Mouse (Mus musculus) 3T3-L1 (cell line): ENCODE data around the gene March8.
A peak's percentile ranks its signal among the peaks of the same experiment; 100 is the strongest.

Experiments used
- DNase-seq: peaks from one replicate; pipeline ENCODE4 v3.0.0-alpha.2; 2015; ENCODE audit warnings: low read depth, low spot score

Gene March8

DNA sequence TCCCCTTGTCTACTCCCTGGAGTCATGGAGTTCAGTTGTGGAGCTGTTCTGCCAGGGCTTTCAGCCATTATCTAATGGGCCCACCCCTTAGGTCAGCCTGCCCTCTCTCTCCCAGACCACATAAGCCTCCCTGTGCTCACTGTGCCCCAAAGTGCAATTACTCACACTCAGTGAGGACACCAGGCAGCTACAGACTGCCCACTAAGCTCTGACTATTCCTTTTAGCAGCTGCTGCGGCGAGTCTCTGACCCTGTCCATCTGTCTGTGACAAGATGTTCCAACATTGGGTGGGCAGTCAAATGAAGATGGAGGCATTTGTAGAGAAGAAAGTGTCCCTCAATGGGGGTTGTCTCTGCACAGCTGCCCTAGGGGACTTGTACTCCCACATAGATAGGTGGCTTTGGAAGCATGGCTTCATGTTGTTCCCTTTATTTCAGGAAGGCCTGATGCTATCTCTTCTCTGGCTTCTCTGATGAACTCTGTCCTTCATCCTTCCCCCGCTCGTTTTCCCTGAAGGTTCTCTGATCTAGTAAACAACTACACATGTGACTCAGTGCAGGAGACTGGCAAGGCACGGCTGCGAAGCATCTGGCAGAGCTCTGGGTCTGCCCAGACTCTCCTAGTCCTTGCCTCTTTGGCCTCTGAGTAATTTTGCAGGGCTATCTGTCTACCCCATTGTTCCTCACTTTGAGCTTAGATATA is 70.3 kb downstream of the March8 start:
- peak; percentile 54 for DNase-seq

- DNase-seq, result no peak
Observed at GRCm38 (mm10) chr6:116410436-116410835, 72.6 kb downstream of the March8 start.

DNA sequence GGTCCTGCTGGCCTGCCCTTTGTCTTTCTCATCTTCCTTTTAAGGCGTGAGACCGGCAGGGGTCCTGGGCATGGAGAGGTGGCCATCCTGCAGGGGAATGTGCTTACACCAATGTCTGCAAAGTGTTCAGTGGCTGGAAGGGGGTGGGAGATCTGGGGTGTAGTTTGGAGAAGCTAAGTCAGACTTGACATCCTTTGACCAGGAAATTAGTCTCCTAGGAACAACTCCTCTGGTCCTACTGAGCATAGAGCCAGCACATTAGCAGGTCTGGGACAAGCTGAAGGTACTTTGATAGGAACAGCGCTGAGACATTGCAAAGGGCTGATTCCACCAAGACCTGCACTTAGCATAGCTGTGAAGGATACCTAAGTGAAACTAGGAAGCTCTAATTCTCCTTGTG is 73.9 kb downstream of the March8 start:
- no peak for DNase-seq

DNA sequence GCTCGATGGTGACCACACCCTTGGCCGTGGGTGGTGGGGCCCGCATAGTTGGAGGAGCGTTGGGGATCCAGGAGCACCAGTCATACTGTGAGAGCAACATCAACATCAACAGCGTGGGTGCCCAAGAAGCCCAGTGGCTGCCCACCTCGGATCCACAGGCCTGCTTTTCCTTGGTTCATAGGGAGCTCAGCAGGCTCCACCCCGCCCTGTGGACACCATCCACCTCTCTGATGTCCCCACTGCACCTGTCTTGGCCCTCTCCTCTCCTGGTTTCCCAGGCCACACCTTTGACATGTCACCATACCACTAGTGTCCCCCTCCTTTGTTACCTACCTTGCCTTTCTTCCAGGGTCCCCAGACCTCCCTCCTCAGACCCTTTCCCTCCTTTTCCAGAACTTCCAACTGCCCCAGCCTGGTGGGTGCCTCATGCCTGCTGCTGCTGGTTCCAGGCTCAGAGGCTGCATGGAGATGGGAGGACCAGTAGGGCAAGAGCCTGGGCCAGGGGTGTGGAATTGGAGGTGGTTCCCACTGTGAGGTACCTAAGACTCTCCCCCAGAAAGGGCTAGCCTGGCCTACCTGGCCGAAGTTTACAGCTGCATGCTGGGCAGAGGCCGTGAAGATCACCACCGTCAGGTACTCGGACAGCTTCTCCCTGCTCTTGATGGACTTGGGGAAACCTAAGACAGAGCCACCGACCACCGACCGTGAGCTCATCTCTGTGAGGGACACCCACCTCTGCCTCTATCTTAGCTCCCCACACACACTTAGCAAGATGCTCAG is 74.9 kb downstream of the March8 start:
- no peak for DNase-seq

GRCm38 (mm10) chr6:116415126-116415676 is 77.4 kb downstream of the March8 start:
- DNase-seq, result no peak

- DNase-seq, result no peak
Observed at GRCm38 (mm10) chr6:116416000-116416552, 78.3 kb downstream of the March8 start.

- DNase-seq, result peak; percentile 55
Observed at GRCm38 (mm10) chr6:116417518-116418315, 79.9 kb downstream of the March8 start.

- no peak for DNase-seq
Observed at GRCm38 (mm10) chr6:116418487-116418886, 80.7 kb downstream of the March8 start.

GRCm38 (mm10) chr6:116419699-116420098 is 81.9 kb downstream of the March8 start:
- DNase-seq, result no peak

- DNase-seq, result no peak
Observed at GRCm38 (mm10) chr6:116420271-116420670, 82.4 kb downstream of the March8 start.

DNA sequence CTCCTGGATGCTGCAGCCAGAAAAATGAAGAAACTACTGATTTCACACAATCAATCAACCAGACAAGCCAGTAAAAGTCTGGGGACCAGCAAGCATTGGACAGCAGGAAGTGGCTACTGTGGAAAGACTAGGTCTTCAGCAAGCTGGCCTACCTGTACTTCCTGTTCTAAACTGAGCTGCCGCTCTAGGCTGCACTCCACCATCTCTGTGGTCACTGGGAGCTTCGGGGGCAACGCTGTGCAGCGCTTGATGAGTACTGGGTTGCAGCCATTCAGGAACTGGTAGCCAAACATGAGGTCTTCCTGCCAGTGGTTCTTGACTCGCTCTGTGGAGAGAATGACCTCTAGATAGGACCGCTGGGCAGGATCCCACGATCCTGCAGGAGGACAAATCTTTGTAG is 85.2 kb downstream of the March8 start:
- no peak for DNase-seq

- DNase-seq, result peak; percentile 44
Observed at GRCm38 (mm10) chr6:116423664-116424063, 85.8 kb downstream of the March8 start.

DNA sequence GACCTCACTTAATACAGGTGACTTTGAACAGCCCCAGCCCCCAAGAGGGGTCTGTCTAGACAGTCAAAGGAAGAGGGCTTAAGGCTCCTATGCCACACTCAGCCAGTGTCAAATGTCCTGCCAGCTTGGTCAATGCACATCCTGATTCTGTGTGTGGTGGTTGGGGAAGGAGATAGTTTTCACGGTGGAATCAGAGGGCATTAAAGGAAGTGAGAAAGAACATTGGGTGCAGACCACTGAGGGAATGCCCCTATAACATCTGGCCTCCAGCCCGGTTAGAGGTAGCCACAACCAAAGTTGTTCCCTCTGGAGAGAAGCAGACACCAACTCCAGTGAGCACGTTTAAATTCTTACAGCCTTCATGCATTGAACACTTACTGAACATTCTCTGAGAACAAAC is 89.7 kb downstream of the March8 start:
- DNase-seq, result no peak

GRCm38 (mm10) chr6:116428282-116428681 is 90.5 kb downstream of the March8 start:
- peak; percentile 59 for DNase-seq

DNA sequence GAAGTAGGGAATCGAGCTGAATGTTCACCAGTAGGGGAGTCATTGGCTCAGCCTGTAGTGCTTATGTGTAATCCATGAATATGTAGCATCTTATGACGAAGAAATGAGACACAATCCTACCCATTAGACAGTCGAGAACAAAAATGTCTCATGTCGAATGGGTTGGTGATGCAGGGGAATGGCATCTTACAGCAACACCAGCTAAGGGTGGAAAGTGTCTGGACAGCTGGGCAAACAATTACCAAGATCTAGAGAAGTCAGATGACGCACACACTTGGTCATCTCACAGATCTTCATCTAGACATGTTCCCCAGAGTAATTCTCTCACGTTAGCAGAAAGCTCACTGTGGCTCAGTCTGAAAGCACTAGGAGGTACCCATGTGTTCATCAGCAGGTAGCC is 101.0 kb downstream of the March8 start:
- DNase-seq, result peak; percentile 35

GRCm38 (mm10) chr6:116439531-116439930 is 101.7 kb downstream of the March8 start:
- no peak for DNase-seq

GRCm38 (mm10) chr6:116440447-116440846 is 102.6 kb downstream of the March8 start:
- DNase-seq, result no peak

DNA sequence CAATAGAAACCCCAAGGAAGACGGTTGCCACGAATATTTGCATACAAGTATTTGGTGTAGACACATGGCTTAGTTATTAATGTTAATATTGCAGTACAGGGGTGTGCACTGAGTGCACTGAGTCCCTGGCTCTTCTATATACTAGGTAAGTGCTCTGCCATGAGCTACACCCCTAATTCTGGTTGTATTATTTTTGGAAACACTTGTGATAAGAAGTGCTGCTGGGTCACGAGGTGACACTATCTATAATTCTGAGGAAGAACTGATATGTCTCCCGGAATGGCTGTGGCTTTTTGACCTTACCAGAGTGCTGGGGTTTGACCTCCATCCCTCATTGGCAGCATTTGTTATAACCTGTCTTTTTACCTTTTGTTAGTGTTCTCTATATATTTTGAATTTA is 103.0 kb downstream of the March8 start:
- no peak for DNase-seq

DNA sequence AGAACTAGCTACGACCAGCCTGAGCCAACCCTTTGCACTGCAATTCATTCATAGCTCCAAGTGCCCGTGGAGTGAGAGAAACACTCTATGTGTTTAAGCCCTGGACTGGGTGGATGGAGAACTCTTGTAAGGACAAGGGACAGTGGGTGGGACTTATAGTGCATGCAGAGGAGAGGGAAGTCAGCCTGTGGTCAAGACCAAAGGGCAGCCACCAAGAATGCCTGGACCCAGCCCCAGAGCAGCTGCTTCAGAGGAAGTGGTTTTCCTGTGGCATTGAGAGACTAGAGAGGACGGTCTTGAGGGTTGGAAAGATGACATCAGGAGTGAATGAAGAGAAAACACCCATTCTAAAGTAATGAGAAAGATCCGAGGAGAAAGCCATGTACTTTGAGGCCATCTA is 118.0 kb downstream of the March8 start:
- DNase-seq, result peak; percentile 32

DNA sequence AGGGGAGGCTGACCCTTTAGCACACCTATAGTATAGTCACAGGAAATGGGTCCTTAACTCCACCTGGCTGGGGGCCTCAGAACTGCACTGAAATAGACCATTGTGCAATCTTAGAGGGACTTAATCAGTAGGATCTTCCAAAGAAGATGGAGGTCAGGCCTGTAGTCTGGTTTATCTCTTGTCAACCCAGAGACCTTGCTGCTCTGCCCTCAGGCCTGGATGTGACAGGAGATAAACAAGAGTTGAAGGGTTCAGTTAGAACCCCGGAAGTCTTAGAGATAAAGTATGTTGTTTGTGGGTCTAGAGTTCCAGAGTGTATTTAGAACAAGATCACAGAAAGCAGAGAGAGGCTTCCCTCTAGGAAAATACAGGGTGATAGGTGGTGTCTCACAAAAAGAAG is 118.7 kb downstream of the March8 start:
- DNase-seq, result no peak

- DNase-seq, result no peak
Observed at GRCm38 (mm10) chr6:116458728-116459127, 120.9 kb downstream of the March8 start.
